Mouse (Mus musculus): ENCODE data around the gene Fmo1.

DNA sequence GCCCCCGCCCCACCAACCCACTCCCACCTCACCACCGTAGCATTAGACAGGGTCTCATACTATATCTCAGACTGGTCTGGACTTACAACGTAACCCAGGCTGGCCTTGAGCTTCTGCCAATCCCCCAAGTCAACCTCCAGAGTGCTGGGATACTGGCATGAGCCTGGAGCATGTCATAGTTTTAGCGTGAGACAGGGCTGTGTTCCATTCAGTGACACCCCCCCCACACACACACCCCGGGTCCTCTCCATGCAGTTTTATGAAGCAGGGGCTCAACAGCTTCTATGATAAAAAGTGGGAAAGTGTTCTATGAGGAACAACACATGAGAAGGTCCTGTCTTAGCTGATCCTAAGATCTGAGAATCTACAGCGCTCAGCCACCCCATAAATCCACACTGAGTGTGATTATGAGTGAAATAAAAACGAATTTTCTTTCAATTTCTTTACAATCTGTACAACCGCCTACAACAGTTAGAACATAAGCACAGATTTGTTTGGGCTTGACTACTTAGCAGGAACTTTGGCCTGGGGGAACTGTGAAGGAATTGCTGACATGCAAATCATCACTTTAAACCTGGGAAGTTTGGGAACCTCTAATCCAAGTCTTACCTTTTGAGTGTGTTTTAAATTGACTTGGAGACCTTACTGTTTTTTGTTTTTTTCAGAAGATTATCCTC, 1.5 kb downstream of the Fmo1 start:
- TF ChIP-seq CTCF (IDR thresholded peaks at IDR 0.05; ENCODE audit: low read depth, low read length) (no peak), EP300 (IDR thresholded peaks at IDR 0.05; ENCODE audit: insufficient read depth, low read depth, low read length) (no peak)

All from ES-Bruce4 (cell line).